Mouse (Mus musculus) ES-E14 (cell line): Measurements from ENCODE around the gene Pid1.

Source experiments
- HCFC1 ChIP-seq: IDR thresholded peaks from 2 replicates; pipeline ENCODE4 v1.6.1; 2012; ENCODE audit warnings: low read length, inconsistent platforms, borderline replicate concordance; ENCODE audit not compliant: insufficient read depth
- MAFK ChIP-seq: IDR thresholded peaks from 2 replicates; pipeline ENCODE4 v1.6.1; 2014; ENCODE audit warnings: mild to moderate bottlenecking, low read depth, low read length, inconsistent platforms; ENCODE audit not compliant: insufficient read depth
- ZNF384 ChIP-seq: IDR thresholded peaks from 2 replicates; pipeline ENCODE4 v1.6.1; 2012; ENCODE audit warnings: low read depth, low read length, inconsistent platforms

DNA sequence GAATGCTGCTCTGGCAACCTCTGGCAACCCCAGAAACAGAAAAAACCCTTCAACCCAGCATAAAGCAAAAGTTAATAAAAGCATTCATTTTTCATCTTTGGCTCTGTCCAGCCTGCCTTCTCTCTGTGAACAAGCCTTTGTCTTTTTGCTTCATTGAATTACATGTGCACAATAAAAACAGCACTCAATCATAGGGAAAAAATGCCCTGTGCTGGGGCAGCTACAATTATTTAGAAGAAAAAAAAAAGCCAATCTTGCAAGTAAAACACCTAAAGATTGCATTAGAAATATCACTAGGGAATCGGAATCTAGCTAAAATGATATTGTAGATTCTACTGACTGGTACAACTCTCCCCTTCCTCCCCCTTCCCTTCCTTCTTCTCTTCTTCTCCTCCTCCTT lies 307.7 kb downstream of the Pid1 start:
- TF ChIP-seq MAFK = no peak
- no peak for TF ChIP-seq HCFC1
- no peak for TF ChIP-seq ZNF384
